Mouse (Mus musculus): Measurements from ENCODE around the gene Zdhhc16. TPM values are rescaled to one million over a fixed set of nuclear protein-coding genes. Genes with fewer than 3 reads are reported as not detected.

The Zdhhc16 gene
- total RNA-seq, 1 experiment = 62.7 TPM

GRCm38 (mm10) chr19:41901696-41902095, 31.6 kb upstream of the Zdhhc16 start:
- no peak overlapping the region for H3K4me3 ChIP-seq (ENCODE audit: insufficient read depth in 1 of 2, low read depth in 1 of 2, low read length in 2 of 2, poor library complexity in 1 of 2, severe bottlenecking in 1 of 2)
- DNase-seq (ENCODE audit: low read depth, low spot score) = no peak
- no peak for TF ChIP-seq ZC3H11A (IDR thresholded peaks at IDR 0.05; ENCODE audit: borderline replicate concordance, low read depth, low read length)
- no peak for TF ChIP-seq ZNF384 (IDR thresholded peaks at IDR 0.05; ENCODE audit: low read depth, low read length)
- TF ChIP-seq MAFK (IDR thresholded peaks at IDR 0.05; ENCODE audit: insufficient read depth, low read depth, low read length) = no peak
- no peak for TF ChIP-seq CHD2 (IDR thresholded peaks at IDR 0.05; ENCODE audit: low read depth, low read length)
- TF ChIP-seq HCFC1 (IDR thresholded peaks at IDR 0.05; ENCODE audit: borderline replicate concordance, insufficient read depth, low read length) = no peak
- no peaks in the 10 kb centered on the region for H3K9me3 ChIP-seq (ENCODE audit: control insufficient read depth, insufficient read depth, low read depth, low read length)
- H3K27ac ChIP-seq (ENCODE audit: insufficient read depth, low read depth, low read length, poor library complexity, severe bottlenecking) = no peak overlapping the region
- H3K36me3 ChIP-seq (ENCODE audit: control insufficient read depth, insufficient read depth, low read length, poor library complexity, severe bottlenecking) = no peaks in the 10 kb centered on the region
- in situ Hi-C loops (cut with MboI; ENCODE audit: low sequenced_read_pairs in 2 of 2, unreplicated experiment in 2 of 2) = no loop called here
- H3K4me1 ChIP-seq (ENCODE audit: control insufficient read depth in 2 of 2, insufficient read depth in 2 of 2, low read length in 2 of 2, poor library complexity in 1 of 2) = no peaks in the 10 kb centered on the region
- no peak overlapping the region for H3K9ac ChIP-seq (ENCODE audit: insufficient read depth, low read depth, low read length, poor library complexity, severe bottlenecking)

GRCm38 (mm10) chr19:41902848-41903593, 30.3 kb upstream of the Zdhhc16 start:
- in situ Hi-C loops (cut with MboI; ENCODE audit: low sequenced_read_pairs in 2 of 2, unreplicated experiment in 2 of 2) = no loop called here
- Histone ChIP-seq H3K9me3 (ENCODE audit: control insufficient read depth, insufficient read depth, low read depth, low read length) (no peaks in the 10 kb centered on the region), H3K36me3 (ENCODE audit: control insufficient read depth, insufficient read depth, low read length, poor library complexity, severe bottlenecking) (no peaks in the 10 kb centered on the region), H3K27ac (ENCODE audit: insufficient read depth, low read depth, low read length, poor library complexity, severe bottlenecking) (no peak overlapping the region), H3K4me3 (ENCODE audit: insufficient read depth in 1 of 2, low read depth in 1 of 2, low read length in 2 of 2, poor library complexity in 1 of 2, severe bottlenecking in 1 of 2) (no peak overlapping the region), H3K9ac (ENCODE audit: insufficient read depth, low read depth, low read length, poor library complexity, severe bottlenecking) (no peak overlapping the region), H3K4me1 (ENCODE audit: control insufficient read depth in 2 of 2, insufficient read depth in 2 of 2, low read length in 2 of 2, poor library complexity in 1 of 2) (no peaks in the 10 kb centered on the region)
- TF ChIP-seq MAFK (IDR thresholded peaks at IDR 0.05; ENCODE audit: insufficient read depth, low read depth, low read length) = no peak
- no peak for TF ChIP-seq CHD2 (IDR thresholded peaks at IDR 0.05; ENCODE audit: low read depth, low read length)
- no peak for TF ChIP-seq HCFC1 (IDR thresholded peaks at IDR 0.05; ENCODE audit: borderline replicate concordance, insufficient read depth, low read length)
- DNase-seq (ENCODE audit: low read depth, low spot score) = no peak

- Histone ChIP-seq H3K27ac (ENCODE audit: insufficient read depth, low read depth, low read length, poor library complexity, severe bottlenecking) (no peak overlapping the region), H3K9ac (ENCODE audit: insufficient read depth, low read depth, low read length, poor library complexity, severe bottlenecking) (no peak overlapping the region), H3K9me3 (ENCODE audit: control insufficient read depth, insufficient read depth, low read depth, low read length) (no peaks in the 10 kb centered on the region), H3K4me1 (ENCODE audit: control insufficient read depth in 2 of 2, insufficient read depth in 2 of 2, low read length in 2 of 2, poor library complexity in 1 of 2) (no peaks in the 10 kb centered on the region), H3K36me3 (ENCODE audit: control insufficient read depth, insufficient read depth, low read length, poor library complexity, severe bottlenecking) (no peaks in the 10 kb centered on the region), H3K4me3 (ENCODE audit: insufficient read depth in 1 of 2, low read depth in 1 of 2, low read length in 2 of 2, poor library complexity in 1 of 2, severe bottlenecking in 1 of 2) (no peak overlapping the region)
- TF ChIP-seq HCFC1 (IDR thresholded peaks at IDR 0.05; ENCODE audit: borderline replicate concordance, insufficient read depth, low read length) = no peak
- in situ Hi-C loops (cut with MboI; ENCODE audit: low sequenced_read_pairs in 2 of 2, unreplicated experiment in 2 of 2) = no loop called here
- no peak for DNase-seq (ENCODE audit: low read depth, low spot score)
These were observed 28.0 kb upstream of the Zdhhc16 start for GRCm38 (mm10) chr19:41905246-41905645.

GRCm38 (mm10) chr19:41906311-41907078, 26.8 kb upstream of the Zdhhc16 start:
- TF ChIP-seq ZC3H11A (IDR thresholded peaks at IDR 0.05; ENCODE audit: borderline replicate concordance, low read depth, low read length) (no peak), MAFK (IDR thresholded peaks at IDR 0.05; ENCODE audit: insufficient read depth, low read depth, low read length) (no peak), ZNF384 (IDR thresholded peaks at IDR 0.05; ENCODE audit: low read depth, low read length) (no peak), CHD2 (IDR thresholded peaks at IDR 0.05; ENCODE audit: low read depth, low read length) (no peak), HCFC1 (IDR thresholded peaks at IDR 0.05; ENCODE audit: borderline replicate concordance, insufficient read depth, low read length) (no peak)
- in situ Hi-C loops (cut with MboI; ENCODE audit: low sequenced_read_pairs in 2 of 2, unreplicated experiment in 2 of 2) = no loop called here
- DNase-seq (ENCODE audit: low read depth, low spot score) = no peak

More at GRCm38 (mm10) chr19:41906311-41907078, 26.8 kb upstream of the Zdhhc16 start:
- no peak overlapping the region for H3K27ac ChIP-seq (ENCODE audit: insufficient read depth, low read depth, low read length, poor library complexity, severe bottlenecking)
- no peak overlapping the region for H3K4me3 ChIP-seq (ENCODE audit: insufficient read depth in 1 of 2, low read depth in 1 of 2, low read length in 2 of 2, poor library complexity in 1 of 2, severe bottlenecking in 1 of 2)
- H3K4me1 ChIP-seq (ENCODE audit: control insufficient read depth in 2 of 2, insufficient read depth in 2 of 2, low read length in 2 of 2, poor library complexity in 1 of 2) = no peaks in the 10 kb centered on the region
- no peak overlapping the region for H3K9ac ChIP-seq (ENCODE audit: insufficient read depth, low read depth, low read length, poor library complexity, severe bottlenecking)
- no peaks in the 10 kb centered on the region for H3K36me3 ChIP-seq (ENCODE audit: control insufficient read depth, insufficient read depth, low read length, poor library complexity, severe bottlenecking)
- H3K9me3 ChIP-seq (ENCODE audit: control insufficient read depth, insufficient read depth, low read depth, low read length) = no peaks in the 10 kb centered on the region

Measured in ES-E14 (cell line).